In genomic region chr17:5131706-5132105, GRCm38 (mm10) we compare ENCODE assay signal across 27 mouse cellular contexts.
DNase-seq lines count a peak whose midpoint lies in the region; ATAC-seq lines count a peak whose summit lies in the region.
"Had no signal": no experiment of that assay in that cellular context is flagged by ENCODE, and none has a peak within 500 bp of the region (broad histone marks: within the 10 kb centered on the region; RNA-seq: fewer than 3 reads in every experiment).

No protein-coding gene starts in this region.

- H3K4me3 ChIP-seq in kidney, embryonic 15.5 days (replicated peaks): no peak overlapping the region
- H3K4me3 ChIP-seq: erythroblast, embryonic 14.5 days; forebrain, embryonic 12.5 days; heart, adult 2 months; heart, embryonic 13.5 days; liver, embryonic 15.5 days; megakaryocyte, embryonic 14.5 days; midbrain, embryonic 12.5 days; myocyte; neural tube, embryonic 12.5 days; stomach, embryonic 15.5 days had no signal

- WGBS in kidney, embryonic 15.5 days: 93% methylated on average over 6 of the region's 6 CpGs

- H3K36me3 ChIP-seq in kidney, embryonic 15.5 days: peaks cover 13% of the 10 kb centered on the region
- H3K36me3 ChIP-seq: forebrain, embryonic 12.5 days; neural tube, embryonic 12.5 days; stomach, embryonic 15.5 days had no signal

- H3K4me2 ChIP-seq in kidney, embryonic 15.5 days: no peak overlapping the region
- H3K4me2 ChIP-seq: forebrain, embryonic 12.5 days; heart, embryonic 13.5 days; hindbrain, embryonic 14.5 days; liver, embryonic 15.5 days; midbrain, embryonic 12.5 days; neural tube, embryonic 12.5 days; stomach, embryonic 15.5 days had no signal

- ATAC-seq in kidney, embryonic 15.5 days (replicated peaks; ENCODE audit: low FRiP score): no peak
- no peak for ATAC-seq in megakaryocyte progenitor cell, adult 5-6 weeks (replicated peaks; ENCODE audit: poor library complexity)
- ATAC-seq: forebrain, postnatal 0 days; intestine, postnatal 0 days had no signal

- no peaks in the 10 kb centered on the region for H3K27me3 ChIP-seq in kidney, embryonic 15.5 days
- H3K27me3 ChIP-seq: forebrain, embryonic 12.5 days; heart, embryonic 13.5 days; liver, embryonic 15.5 days; megakaryocyte, embryonic 14.5 days; midbrain, embryonic 12.5 days; neural tube, embryonic 12.5 days; stomach, embryonic 15.5 days had no signal

- H3K4me1 ChIP-seq in kidney, embryonic 15.5 days: peaks cover 37% of the 10 kb centered on the region
- H3K4me1 ChIP-seq: stomach, embryonic 15.5 days had no signal

- no peaks in the 10 kb centered on the region for H3K9me3 ChIP-seq in kidney, embryonic 15.5 days (replicated peaks)
- H3K9me3 ChIP-seq: forebrain, embryonic 12.5 days; G1E; heart, embryonic 13.5 days; liver, embryonic 15.5 days; megakaryocyte, embryonic 14.5 days; midbrain, embryonic 12.5 days; neural tube, embryonic 12.5 days; stomach, embryonic 15.5 days had no signal

- H3K9ac ChIP-seq in kidney, embryonic 15.5 days: no peak overlapping the region
- H3K9ac ChIP-seq: forebrain, embryonic 12.5 days; forebrain, postnatal 0 days; heart, embryonic 13.5 days; hindbrain, embryonic 14.5 days; liver, embryonic 15.5 days; midbrain, embryonic 12.5 days; neural tube, embryonic 12.5 days; stomach, embryonic 15.5 days had no signal

- peak overlapping the region; percentile 24; the same call in 1 of the 2 replicates for H3K27ac ChIP-seq in kidney, embryonic 15.5 days
- H3K27ac ChIP-seq: forebrain, embryonic 12.5 days; heart, adult 2 months; heart, embryonic 13.5 days; hindbrain, embryonic 14.5 days; liver, embryonic 15.5 days; midbrain, embryonic 12.5 days; neural tube, embryonic 12.5 days; stomach, embryonic 15.5 days had no signal

- no peak for DNase-seq in kidney, postnatal 14 days
- DNase-seq in 3134 (ENCODE audit: extremely low read depth, insufficient read length, low spot score) (peak; percentile 35), 3T3-L1 (ENCODE audit: low read depth, low spot score) (peak; percentile 79)
- DNase-seq in fat pad, adult 2 months (ENCODE audit: extremely low read depth, low read depth, low spot score): peak; percentile 94
- DNase-seq: adrenal gland, postnatal 25 days; cerebellum, adult 18-20 months; cerebellum, postnatal 10 days; forebrain, postnatal 0 days; gastrocnemius, postnatal 10 days; heart, adult 2 months; heart, postnatal 10 days; layer of hippocampus, postnatal 36 days; left cerebral cortex, postnatal 4 days had no signal
